Mouse (Mus musculus) CD4-positive, CD25-positive, alpha-beta regulatory T cell, adult 4 months (primary cell): Measurements from ENCODE around the gene Ak3. TPM values are rescaled to one million over a fixed set of nuclear protein-coding genes. Genes with fewer than 3 reads are reported as not detected.

Source experiments
- ATAC-seq: one replicate; pipeline ENCODE4 v1.8.0; 2017
- polyA plus RNA-seq, 2 experiments: library from polyadenylated mRNA; unstranded; fragments of 100-300 nt; shearing (Covaris generic); gene quantifications; one replicate each; pipeline ENCODE4 v1.2.1; 2017

The Ak3 gene
- 10 to 100 TPM; 15.3 to 16.8 TPM for polyA plus RNA-seq

DNA sequence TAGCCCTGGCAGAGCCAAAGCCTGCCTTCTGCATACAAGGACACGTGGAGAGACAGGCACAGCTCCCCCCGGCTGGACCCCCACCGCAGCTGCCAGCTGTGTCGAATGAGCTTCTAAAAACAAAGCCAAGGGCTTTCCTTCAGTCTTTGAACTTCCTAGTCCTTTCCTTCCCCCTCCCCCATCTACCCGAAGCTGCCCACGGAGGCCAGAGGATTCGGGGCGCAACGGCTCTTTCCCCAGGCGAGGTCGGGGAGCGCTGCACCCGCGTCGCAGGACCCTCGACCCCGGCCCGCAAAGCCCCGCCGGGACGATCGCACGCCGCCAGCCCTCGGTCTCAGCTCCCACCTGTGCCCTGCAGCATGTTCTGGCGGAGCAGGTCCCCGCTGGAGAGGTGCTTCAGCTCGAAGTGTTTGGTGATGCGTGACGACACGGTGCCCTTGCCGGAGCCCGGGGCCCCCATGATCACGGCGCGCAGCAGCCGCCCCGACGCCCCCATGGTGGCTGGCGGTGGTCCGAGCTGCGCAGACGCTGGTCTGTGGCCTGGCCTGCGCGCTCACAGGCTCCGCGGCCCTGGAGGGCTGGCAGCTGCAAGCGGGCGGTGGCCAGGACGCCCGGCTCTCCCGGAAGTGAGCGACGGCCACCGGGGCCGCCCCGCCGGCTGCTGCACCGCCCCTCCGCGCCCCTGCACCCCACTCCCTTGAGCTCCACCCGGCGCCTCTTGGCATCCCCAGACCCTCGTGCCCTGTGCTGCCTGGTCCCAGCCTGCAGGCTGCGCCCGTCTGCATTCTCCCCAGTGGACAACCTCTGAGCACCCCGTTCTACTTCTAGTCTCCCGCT lies at the start of gene Ak3:
Gene Ak3, minus strand, starts transcription at position 628 of the 837 bp plus-strand sequence.
- peak; percentile 82 for ATAC-seq

DNA sequence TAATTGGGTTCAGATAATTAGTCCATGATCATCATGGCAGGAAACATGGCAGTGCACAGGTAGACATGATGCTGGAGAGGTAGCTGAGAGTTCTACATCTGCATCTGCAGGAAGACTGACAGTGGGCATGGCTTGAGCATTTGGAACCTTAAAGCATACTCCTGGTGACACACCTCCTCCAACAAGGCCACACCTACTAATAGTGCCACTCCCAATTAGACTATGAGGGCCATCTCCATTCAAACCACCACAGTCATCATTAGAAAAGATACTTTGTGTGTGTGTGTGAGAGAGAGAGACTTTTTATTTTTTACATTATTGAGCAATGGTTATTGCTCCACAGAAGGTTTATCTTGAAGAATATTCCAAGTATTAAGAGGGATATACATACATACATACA lies 44.4 kb upstream of the Ak3 start:
- no peak for ATAC-seq

GRCm38 (mm10) chr19:29088628-29089027 lies 40.9 kb upstream of the Ak3 start:
- no peak for ATAC-seq

- ATAC-seq, result no peak
Measured at GRCm38 (mm10) chr19:29074802-29075201, 27.0 kb upstream of the Ak3 start.

DNA sequence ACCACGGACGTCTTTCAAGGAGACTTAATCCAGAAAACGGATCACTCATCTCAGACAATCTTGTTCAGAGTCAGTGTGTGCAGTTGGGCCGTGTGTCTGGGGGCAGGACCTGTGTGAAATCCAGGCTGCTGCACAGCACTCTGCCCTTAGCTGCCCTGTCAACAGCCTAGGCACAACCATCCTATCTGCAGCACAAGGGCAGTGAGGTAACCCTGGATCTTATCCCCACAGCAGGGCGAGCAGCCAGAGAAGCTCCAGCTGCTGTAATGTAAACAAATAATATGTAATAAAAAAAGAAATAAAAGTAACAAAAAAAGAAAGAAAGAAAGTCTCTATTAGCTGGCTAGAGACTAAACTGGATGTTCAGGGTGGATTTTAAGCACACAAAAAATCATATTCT lies 21.4 kb upstream of the Ak3 start:
- no peak for ATAC-seq

DNA sequence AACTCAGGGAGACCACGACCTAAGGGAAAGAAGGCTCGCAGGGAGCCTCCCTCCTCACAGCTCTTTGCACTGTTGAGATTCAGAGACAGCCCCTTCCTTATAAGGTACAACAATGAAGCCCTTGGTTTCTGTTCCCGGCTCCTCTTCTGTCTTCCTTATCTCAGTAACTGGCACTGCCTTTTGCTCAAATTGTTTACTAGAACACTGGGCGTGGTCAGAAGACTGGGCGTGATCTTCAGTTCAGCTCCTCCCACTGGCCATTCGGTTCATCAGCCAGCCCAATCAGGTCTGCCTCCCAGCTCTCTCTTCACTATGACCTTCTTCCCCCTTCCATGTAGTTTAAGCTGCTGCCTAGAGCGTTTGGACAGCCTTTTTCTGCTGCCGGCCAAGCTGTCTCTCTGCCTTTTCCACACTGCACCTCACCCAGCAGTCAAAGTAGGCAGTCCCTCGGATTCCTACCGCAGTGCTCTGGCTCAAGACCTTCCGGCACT lies 19.3 kb upstream of the Ak3 start:
- peak; percentile 69 for ATAC-seq

GRCm38 (mm10) chr19:29064451-29065102 lies 16.8 kb upstream of the Ak3 start:
- ATAC-seq, result peak; percentile 16

- peak; percentile 86 for ATAC-seq
Measured at GRCm38 (mm10) chr19:29063577-29064363, 16.0 kb upstream of the Ak3 start.

- ATAC-seq, result no peak
Measured at GRCm38 (mm10) chr19:29063009-29063408, 15.2 kb upstream of the Ak3 start.

- ATAC-seq, result no peak
Measured at GRCm38 (mm10) chr19:29060299-29060698, 12.5 kb upstream of the Ak3 start.

DNA sequence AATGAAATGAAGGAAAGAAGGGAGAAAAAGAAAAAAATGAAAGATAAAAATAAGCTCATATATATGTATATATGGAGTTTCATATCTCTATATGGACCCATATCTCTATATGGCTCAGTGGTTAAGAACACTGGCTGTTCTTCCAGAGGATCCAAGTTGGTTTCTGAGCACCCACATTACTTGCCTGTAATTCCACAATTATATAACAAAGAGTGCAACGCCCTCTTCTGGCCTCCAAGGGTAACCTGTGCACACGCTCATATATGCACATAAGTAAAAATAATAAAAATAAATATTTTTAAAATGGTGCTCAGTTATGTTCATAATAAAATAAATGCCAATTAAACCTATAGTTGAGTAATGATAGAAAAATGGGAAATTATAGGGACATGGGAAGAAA lies 11.9 kb upstream of the Ak3 start:
- no peak for ATAC-seq

GRCm38 (mm10) chr19:29058741-29059140 lies 11.0 kb upstream of the Ak3 start:
- ATAC-seq, result no peak

- ATAC-seq, result no peak
Measured at GRCm38 (mm10) chr19:29055469-29055868, 7.7 kb upstream of the Ak3 start.

DNA sequence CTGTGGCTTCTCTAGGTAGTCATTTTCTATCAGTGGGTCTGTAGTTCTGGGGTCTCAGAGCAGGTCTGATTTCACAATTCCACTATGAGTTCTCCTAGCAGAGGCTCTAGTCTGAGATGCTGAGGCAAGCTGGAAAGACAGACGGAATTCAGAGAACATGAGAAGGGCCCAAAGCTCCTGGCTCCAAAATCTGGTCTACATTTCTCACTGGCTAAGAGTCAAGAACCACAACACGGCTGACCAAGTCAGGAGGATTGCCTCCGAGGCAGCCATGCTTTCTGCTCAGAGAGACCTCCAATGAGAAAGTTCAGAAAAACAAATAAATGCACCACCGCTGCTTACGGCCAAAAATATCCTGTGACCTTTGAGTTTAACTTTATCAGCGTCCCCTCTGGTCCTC lies 6.8 kb upstream of the Ak3 start:
- no peak for ATAC-seq

GRCm38 (mm10) chr19:29052786-29053185 lies 5.0 kb upstream of the Ak3 start:
- ATAC-seq, result no peak

DNA sequence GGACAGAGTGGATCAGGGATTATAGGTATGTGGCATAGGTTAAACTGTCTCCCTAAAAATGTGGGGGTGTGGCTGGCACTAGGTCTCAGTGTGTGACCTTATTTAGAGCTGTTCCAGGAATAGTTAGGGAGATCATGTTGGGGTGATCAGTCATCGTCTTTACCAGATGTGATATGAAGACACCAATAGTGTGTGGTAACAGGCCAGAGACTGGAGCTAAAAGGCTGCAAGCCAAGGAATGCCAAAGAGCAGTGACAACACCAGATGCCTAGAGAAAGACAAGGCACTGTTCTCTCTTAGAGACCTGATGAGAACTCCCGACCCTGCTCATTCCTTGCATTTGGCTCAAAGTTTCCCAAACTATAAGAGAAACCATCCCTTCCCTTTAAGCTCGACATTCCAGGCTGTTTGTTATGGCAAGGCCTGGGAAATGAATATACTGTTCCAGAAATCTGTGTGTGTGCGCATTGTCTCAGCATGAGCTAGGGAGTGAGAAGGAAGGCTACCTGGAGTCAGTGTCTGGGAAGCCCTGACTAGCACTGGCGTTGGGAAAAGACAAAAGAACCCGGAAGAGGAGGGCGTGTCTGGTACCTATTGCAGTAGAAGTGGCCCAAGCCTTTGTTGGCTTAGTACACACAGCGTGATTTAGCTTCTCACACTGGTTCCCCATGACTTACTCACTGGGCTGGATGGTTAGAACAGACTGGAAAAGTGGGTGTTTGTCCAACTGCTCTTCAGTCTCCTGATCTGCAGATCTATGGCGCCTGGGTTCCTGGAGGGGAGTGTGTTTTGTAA lies 2.6 kb upstream of the Ak3 start:
- ATAC-seq, result no peak

- ATAC-seq, result no peak
Measured at GRCm38 (mm10) chr19:29049401-29050075, 1.8 kb upstream of the Ak3 start.

DNA sequence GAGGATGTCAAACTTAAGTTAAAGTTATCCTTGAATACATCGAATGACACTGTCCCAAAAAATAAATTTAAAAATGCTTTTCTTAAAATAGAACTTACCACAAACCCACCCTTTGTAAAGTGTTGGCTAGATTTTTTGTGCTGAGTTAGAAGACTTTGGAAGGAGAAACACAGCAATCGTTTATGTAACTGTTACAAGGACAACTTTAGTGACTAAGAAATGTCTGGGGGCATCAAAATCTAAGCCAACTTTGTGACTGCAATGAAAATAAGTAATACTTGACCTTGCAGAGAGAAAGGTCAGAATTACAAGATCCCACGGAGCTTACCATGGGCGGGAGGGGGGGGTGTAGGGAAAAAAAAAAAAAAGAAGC lies 814 bp downstream of the Ak3 start:
- no peak for ATAC-seq

DNA sequence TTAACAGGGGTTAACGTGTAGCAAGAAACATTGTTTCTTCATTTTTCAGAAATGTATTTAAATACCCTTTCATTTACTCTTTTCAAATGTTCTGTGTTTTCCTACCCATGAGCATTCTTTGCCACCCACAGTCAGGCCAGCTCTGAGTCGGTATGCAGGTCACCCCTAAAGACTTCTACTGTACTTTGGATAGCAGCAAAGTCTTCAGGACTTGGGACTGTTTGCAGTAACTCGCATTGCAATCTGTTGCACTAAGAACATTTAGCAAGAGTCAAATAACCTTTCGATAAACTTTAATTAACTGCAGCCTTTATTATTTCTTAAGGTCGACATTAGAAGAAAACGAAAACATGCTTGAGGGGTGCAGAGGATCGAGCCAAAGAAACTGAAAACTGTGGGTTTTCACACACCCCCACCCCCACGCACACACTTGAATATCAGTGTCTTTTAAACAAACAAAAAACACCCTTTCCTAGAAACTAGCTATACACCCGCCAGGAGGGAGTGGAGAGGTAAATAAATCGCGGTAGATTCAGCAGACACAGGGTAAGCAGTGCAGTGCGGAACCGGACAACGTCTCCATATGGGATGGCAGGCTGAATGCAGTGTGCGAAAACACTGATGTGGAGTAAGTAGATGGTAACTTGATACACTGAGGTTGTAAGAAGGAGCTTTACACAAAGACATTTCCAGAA lies 1.7 kb downstream of the Ak3 start:
- ATAC-seq, result no peak

DNA sequence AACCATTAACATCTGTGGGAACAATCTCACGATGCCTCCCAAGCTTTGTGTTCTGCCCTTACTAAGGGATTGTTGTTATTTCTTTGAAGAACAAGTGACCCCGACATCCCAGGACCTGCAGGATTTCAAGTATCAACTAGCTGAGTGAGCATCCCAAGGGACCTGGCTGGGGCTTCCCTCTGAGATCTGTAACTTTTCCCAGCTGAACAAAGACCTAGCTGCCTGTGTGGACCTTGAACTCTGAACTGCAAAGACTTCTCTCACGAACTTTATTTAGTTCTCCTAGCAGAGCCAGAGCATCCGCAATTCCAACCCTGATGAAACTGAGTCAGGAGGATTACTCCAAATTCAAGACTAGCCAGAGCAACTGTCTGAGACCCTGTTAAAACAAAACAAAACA lies 2.4 kb downstream of the Ak3 start:
- ATAC-seq, result no peak

DNA sequence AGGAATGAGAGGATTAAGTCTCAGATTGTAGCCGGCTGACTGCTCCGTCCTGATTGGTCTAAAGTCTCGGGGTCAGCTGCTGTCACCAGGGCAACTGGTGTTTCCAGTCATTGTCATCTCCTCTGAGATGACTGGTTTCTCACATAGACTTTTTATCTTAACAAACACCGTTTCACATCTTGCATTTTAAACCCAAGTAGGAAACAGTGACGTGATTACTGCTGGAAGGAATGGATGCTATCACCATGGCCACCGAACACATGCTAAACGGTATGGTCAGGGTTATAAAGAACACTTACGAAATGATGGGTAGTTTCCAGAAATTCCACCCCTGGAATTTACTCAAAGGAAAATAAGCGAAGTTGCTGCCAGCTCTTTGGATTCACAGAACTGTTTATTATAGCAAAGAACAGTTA lies 3.4 kb downstream of the Ak3 start:
- no peak for ATAC-seq
